Mouse (Mus musculus) pancreas, adult 10 weeks (tissue): ENCODE data around the gene Ssx9. TPM values are rescaled to one million over a fixed set of nuclear protein-coding genes. Genes with fewer than 3 reads are reported as not detected.

Source experiments
- polyA plus RNA-seq: library from polyadenylated mRNA; stranded (reverse); fragments of 350-450 nt; fragmentation: Illumina TruSeq; extraction: RNeasy Lipid Tissue Mini Kit (QIAGEN cat#74804); gene quantifications from one replicate; pipeline ENCODE4 v1.2.3, GENCODE M21; 2015; ENCODE audit warnings: low read depth, low replicate concordance; ENCODE audit not compliant: insufficient read depth

Gene Ssx9
- polyA plus RNA-seq, result not detected

DNA sequence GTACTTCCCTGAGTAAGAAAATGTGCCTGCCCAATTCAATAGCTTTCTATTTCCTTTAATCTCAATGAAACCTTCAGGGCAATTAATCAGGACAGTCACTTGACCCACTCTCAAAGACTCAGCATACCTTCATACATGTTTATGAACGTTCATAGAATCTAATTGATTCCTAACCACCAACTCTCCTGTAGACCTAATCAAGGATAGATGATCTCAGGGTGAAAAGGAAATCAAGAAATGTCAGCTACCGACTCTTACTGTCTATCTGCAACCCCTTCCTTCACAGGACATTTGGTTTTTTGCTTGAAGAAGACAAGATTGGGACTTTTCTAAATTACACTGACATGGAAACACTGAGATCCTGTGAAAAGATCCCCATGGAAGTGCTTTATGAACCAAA, at the start of gene Ssx9:
Gene Ssx9, plus strand, starts transcription at position 301 of the 400 bp plus-strand sequence.

GRCm38 (mm10) chrX:8803391-8803790, 55.2 kb downstream of the Ssx9 start, which contains the start of gene Ssxb5:
Gene Ssxb5, plus strand, starts transcription at chrX:8803691.

Other genes with a start within 250 kb of the Ssx9 start
- gene Gm14459, start 223.5 kb upstream of the Ssx9 start, polyA plus RNA-seq, result not detected
- not detected for gene Ssxb6, start 200.2 kb upstream of the Ssx9 start, polyA plus RNA-seq
- gene Ssxb3, start 156.6 kb upstream of the Ssx9 start, polyA plus RNA-seq, result not detected
- not detected for gene Ssxb8, start 57.6 kb upstream of the Ssx9 start, polyA plus RNA-seq
- not detected for gene Ssxb5, start 55.3 kb downstream of the Ssx9 start, polyA plus RNA-seq
- gene Gm6592, start 95.6 kb downstream of the Ssx9 start, polyA plus RNA-seq, result not detected
- not detected for gene Gm5751, start 125.8 kb downstream of the Ssx9 start, polyA plus RNA-seq
- 1.4 TPM for gene B630019K06Rik, start 143.9 kb downstream of the Ssx9 start, polyA plus RNA-seq
- not detected for gene Fthl17b, start 214.5 kb downstream of the Ssx9 start, polyA plus RNA-seq
- not detected for gene Fthl17c, start 228.1 kb downstream of the Ssx9 start, polyA plus RNA-seq
- gene Fthl17d, start 238.3 kb downstream of the Ssx9 start, polyA plus RNA-seq, result not detected